Mouse (Mus musculus) kidney, embryonic 14.5 days (tissue): ENCODE measurements around the gene Olfr1174-ps. TPM values are rescaled to one million over a fixed set of nuclear protein-coding genes. Genes with fewer than 3 reads are reported as not detected.

ENCODE experiments used
- ATAC-seq: fragments of 200-750 bp; cut with Nextera tagmentation; 2 replicates; pipeline ENCODE4 v1.8.0; 2017; ENCODE audit warnings: moderate number of reproducible peaks, mild to moderate bottlenecking, moderate TSS enrichment, moderate library complexity; ENCODE audit not compliant: low FRiP score, low TSS enrichment
- H3K27ac ChIP-seq: fragments of 300-500 bp; sonication (generic); 2 replicates; pipeline ENCODE4 v1.5.1; 2014; ENCODE audit warnings: low read depth, mild to moderate bottlenecking, low read length, moderate library complexity, mixed read lengths
- H3K27me3 ChIP-seq: fragments of 300-500 bp; sonication (generic); 2 replicates; pipeline ENCODE4 v1.6.1; 2014; ENCODE audit warnings: mild to moderate bottlenecking, low read length; ENCODE audit not compliant: control insufficient read depth, insufficient read depth
- H3K36me3 ChIP-seq: fragments of 300-500 bp; sonication (generic); 2 replicates; pipeline ENCODE4 v1.6.1; 2014; ENCODE audit warnings: low read length, mixed read lengths; ENCODE audit not compliant: control insufficient read depth, insufficient read depth
- H3K4me1 ChIP-seq: fragments of 300-500 bp; sonication (generic); 2 replicates; pipeline ENCODE4 v1.6.1; 2014; ENCODE audit warnings: low read length, mixed read lengths; ENCODE audit not compliant: control insufficient read depth, insufficient read depth
- H3K4me2 ChIP-seq: fragments of 300-500 bp; sonication (generic); replicated peaks from 2 replicates; pipeline ENCODE4 v1.6.1; 2014; ENCODE audit warnings: low read depth, mild to moderate bottlenecking, low read length
- H3K4me3 ChIP-seq: fragments of 300-500 bp; sonication (generic); 2 replicates; pipeline ENCODE4 v1.5.1; 2014; ENCODE audit warnings: mild to moderate bottlenecking, low read length
- H3K9ac ChIP-seq: fragments of 300-500 bp; sonication (generic); 2 replicates; pipeline ENCODE4 v1.6.1; 2014; ENCODE audit warnings: low read depth, mild to moderate bottlenecking, low read length, moderate library complexity
- H3K9me3 ChIP-seq: fragments of 300-500 bp; sonication (generic); 2 replicates; pipeline ENCODE4 v1.6.1; 2016; ENCODE audit warnings: low read length; ENCODE audit not compliant: control insufficient read depth
- WGBS: fragments of 180-500 bp; shearing (Covaris S2); extraction: QIAGEN DNeasy Blood & Tissue Kit; methylation state at CpG from one replicate; pipeline ENCODE4 v1.1.7; 2014; 5-methylcytosine and 5-hydroxymethylcytosine counted together
- polyA plus RNA-seq: library from polyadenylated mRNA; unstranded; fragments of >200 nt; fragmentation: Nextera tagmentation; extraction: Ambion mirVana; gene quantifications from 2 replicates; pipeline ENCODE4 v1.2.1, GENCODE M21; 2014

Gene Olfr1174-ps
- polyA plus RNA-seq = not detected in 2 replicates

GRCm38 (mm10) chr2:88315035-88315434 lies at the start of gene Olfr1174-ps:
Gene Olfr1174-ps, minus strand, starts transcription at chr2:88315135.
- no peak within 1 kb of the TSS for H3K4me2 ChIP-seq
- H3K4me1 ChIP-seq = no peaks in the 10 kb centered on the region
- ATAC-seq = no peak
- no peaks in the 10 kb centered on the region for H3K9me3 ChIP-seq
- H3K4me3 ChIP-seq = no peak within 1 kb of the TSS
- H3K27ac ChIP-seq = no peak within 1 kb of the TSS
- H3K36me3 ChIP-seq = no peaks in the 10 kb centered on the region
- no peak within 1 kb of the TSS for H3K9ac ChIP-seq
- 91% methylated on average over 4 of the region's 4 CpGs for WGBS
- no peaks in the 10 kb centered on the region for H3K27me3 ChIP-seq

GRCm38 (mm10) chr2:88356304-88356703 lies 41.4 kb upstream of the Olfr1174-ps start:
- H3K4me3 ChIP-seq = no peak overlapping the region
- H3K9ac ChIP-seq = no peak overlapping the region
- WGBS = 5% methylated on average over 2 of the region's 2 CpGs
- ATAC-seq = no peak
- no peaks in the 10 kb centered on the region for H3K4me1 ChIP-seq
- no peak overlapping the region for H3K4me2 ChIP-seq
- no peak overlapping the region for H3K27ac ChIP-seq
- H3K9me3 ChIP-seq = no peaks in the 10 kb centered on the region
- H3K36me3 ChIP-seq = no peaks in the 10 kb centered on the region
- no peaks in the 10 kb centered on the region for H3K27me3 ChIP-seq

GRCm38 (mm10) chr2:88346392-88346791 lies 31.5 kb upstream of the Olfr1174-ps start, which contains the start of gene Olfr1177-ps:
Gene Olfr1177-ps, minus strand, starts transcription at chr2:88346492.
- no peaks in the 10 kb centered on the region for H3K36me3 ChIP-seq
- H3K4me1 ChIP-seq = no peaks in the 10 kb centered on the region
- no peak within 1 kb of the TSS for H3K4me3 ChIP-seq
- no peaks in the 10 kb centered on the region for H3K27me3 ChIP-seq
- no peak within 1 kb of the TSS for H3K27ac ChIP-seq
- 86% methylated on average over 1 of the region's 1 CpGs for WGBS
- H3K9me3 ChIP-seq = no peaks in the 10 kb centered on the region
- no peak within 1 kb of the TSS for H3K4me2 ChIP-seq
- no peak within 1 kb of the TSS for H3K9ac ChIP-seq
- no peak for ATAC-seq

GRCm38 (mm10) chr2:88336421-88336820 lies 21.5 kb upstream of the Olfr1174-ps start, which contains the start of gene Olfr1176:
Gene Olfr1176, plus strand, starts transcription at chr2:88336721.
- Histone ChIP-seq H3K36me3 (no peaks in the 10 kb centered on the region), H3K4me3 (no peak within 1 kb of the TSS), H3K9ac (no peak within 1 kb of the TSS), H3K4me2 (no peak within 1 kb of the TSS), H3K27me3 (no peaks in the 10 kb centered on the region), H3K9me3 (no peaks in the 10 kb centered on the region), H3K4me1 (no peaks in the 10 kb centered on the region), H3K27ac (no peak within 1 kb of the TSS)
- ATAC-seq = no peak
- WGBS = 67% methylated on average over 1 of the region's 1 CpGs

GRCm38 (mm10) chr2:88327115-88327514 lies 12.2 kb upstream of the Olfr1174-ps start, which contains the start of gene Olfr1175-ps:
Gene Olfr1175-ps, minus strand, starts transcription at chr2:88327215.
- Histone ChIP-seq H3K36me3 (no peaks in the 10 kb centered on the region), H3K4me3 (no peak within 1 kb of the TSS), H3K9me3 (no peaks in the 10 kb centered on the region), H3K4me2 (no peak within 1 kb of the TSS), H3K9ac (no peak within 1 kb of the TSS), H3K27ac (no peak within 1 kb of the TSS), H3K27me3 (no peaks in the 10 kb centered on the region), H3K4me1 (no peaks in the 10 kb centered on the region)
- ATAC-seq = no peak
- 88% methylated on average over 2 of the region's 2 CpGs for WGBS

GRCm38 (mm10) chr2:88279775-88280174 lies 35.2 kb downstream of the Olfr1174-ps start, which contains the start of gene Olfr1173:
Gene Olfr1173, minus strand, starts transcription at chr2:88279875.
- H3K4me2 ChIP-seq = no peak within 1 kb of the TSS
- H3K27me3 ChIP-seq = no peaks in the 10 kb centered on the region
- no peak within 1 kb of the TSS for H3K9ac ChIP-seq
- no peak for ATAC-seq
- no peaks in the 10 kb centered on the region for H3K9me3 ChIP-seq
- no peak within 1 kb of the TSS for H3K4me3 ChIP-seq
- H3K4me1 ChIP-seq = no peaks in the 10 kb centered on the region
- no peaks in the 10 kb centered on the region for H3K36me3 ChIP-seq
- H3K27ac ChIP-seq = no peak within 1 kb of the TSS

Other genes starting within 250 kb of the Olfr1174-ps start
- gene Olfr1163, start 243.3 kb downstream of the Olfr1174-ps start, polyA plus RNA-seq = not detected in 2 replicates
- gene Olfr1164, start 221.2 kb downstream of the Olfr1174-ps start, polyA plus RNA-seq = not detected in 2 replicates
- gene Olfr1166, start 186.9 kb downstream of the Olfr1174-ps start, polyA plus RNA-seq = not detected in 2 replicates
- not detected in 2 replicates for gene Olfr1167, start 159.9 kb downstream of the Olfr1174-ps start, polyA plus RNA-seq
- not detected in 2 replicates for gene Olfr1168, start 133.3 kb downstream of the Olfr1174-ps start, polyA plus RNA-seq
- gene Olfr1170, start 86.8 kb downstream of the Olfr1174-ps start, polyA plus RNA-seq = not detected in 2 replicates
- not detected in 2 replicates for gene Olfr1173, start 35.3 kb downstream of the Olfr1174-ps start, polyA plus RNA-seq
- not detected in 2 replicates for gene Olfr1175-ps, start 12.1 kb upstream of the Olfr1174-ps start, polyA plus RNA-seq
- not detected in 2 replicates for gene Olfr1176, start 21.6 kb upstream of the Olfr1174-ps start, polyA plus RNA-seq
- gene Olfr1177-ps, start 31.4 kb upstream of the Olfr1174-ps start, polyA plus RNA-seq = not detected in 2 replicates
- not detected in 2 replicates for gene Olfr1178, start 71.9 kb upstream of the Olfr1174-ps start, polyA plus RNA-seq
- not detected in 2 replicates for gene Olfr1179, start 91.3 kb upstream of the Olfr1174-ps start, polyA plus RNA-seq
- not detected in 2 replicates for gene Olfr1180, start 104.0 kb upstream of the Olfr1174-ps start, polyA plus RNA-seq
- gene Olfr1181, start 111.0 kb upstream of the Olfr1174-ps start, polyA plus RNA-seq = not detected in 2 replicates
- not detected in 2 replicates for gene Gm13757, start 134.0 kb upstream of the Olfr1174-ps start, polyA plus RNA-seq
- gene Olfr1183, start 139.7 kb upstream of the Olfr1174-ps start, polyA plus RNA-seq = not detected in 2 replicates
- not detected in 2 replicates for gene Olfr1184, start 168.5 kb upstream of the Olfr1174-ps start, polyA plus RNA-seq
- gene Olfr1185-ps1, start 178.2 kb upstream of the Olfr1174-ps start, polyA plus RNA-seq = not detected in 2 replicates
- gene Olfr1186, start 203.4 kb upstream of the Olfr1174-ps start, polyA plus RNA-seq = not detected in 2 replicates
- not detected in 2 replicates for gene Olfr1188, start 241.8 kb upstream of the Olfr1174-ps start, polyA plus RNA-seq